Mouse (Mus musculus): Measurements from ENCODE around the gene Gm10153. TPM values are rescaled to one million over a fixed set of nuclear protein-coding genes. Genes with fewer than 3 reads are reported as not detected.
"Not testable (repeated sequence)": the region's sequence is repeated elsewhere in the genome, so short reads cannot be mapped to it uniquely, and the experiment has no call there.

The Gm10153 gene
- polyA plus RNA-seq (2014; fragmentation: Nextera tagmentation; extraction: Ambion mirVana): not detected in 2 replicates

GRCm38 (mm10) chr7:142190289-142190688 is at the start of gene Gm10153:
Gene Gm10153 (minus strand): TSS chr7:142190389.
- ATAC-seq (ENCODE audit: insufficient read depth) (no peak), DNase-seq (no peak)
- Histone ChIP-seq H3K4me3 (ENCODE audit: low read depth, low read length) (no peak within 1 kb of the TSS), H3K9me3 (ENCODE audit: low read depth, low read length) (no peaks in the 10 kb centered on the region), H3K27ac (ENCODE audit: low read depth) (no peak within 1 kb of the TSS), H3K4me1 (ENCODE audit: insufficient read depth) (no peaks in the 10 kb centered on the region), H3K36me3 (ENCODE audit: insufficient read depth) (no peaks in the 10 kb centered on the region), H3K27me3 (ENCODE audit: insufficient read depth, low read length) (no peaks in the 10 kb centered on the region), H3K9ac (no peak within 1 kb of the TSS), H3K4me2 (no peak within 1 kb of the TSS)
- TF ChIP-seq CTCF (IDR thresholded peaks at IDR 0.05; ENCODE audit: low read depth): no peak
- WGBS: 39% methylated on average over 2 of the region's 2 CpGs

GRCm38 (mm10) chr7:142231540-142231939 is 41.4 kb upstream of the Gm10153 start:
- H3K27me3 ChIP-seq (ENCODE audit: insufficient read depth, low read length): no peaks in the 10 kb centered on the region
- 7% methylated on average over 1 of the region's 1 CpGs for WGBS
- no peak overlapping the region for H3K27ac ChIP-seq (ENCODE audit: low read depth)

GRCm38 (mm10) chr7:142229871-142230270 is 39.7 kb upstream of the Gm10153 start, which contains the start of gene Krtap5-5:
Gene Krtap5-5 (minus strand): TSS chr7:142229971.
- H3K36me3 ChIP-seq (ENCODE audit: insufficient read depth); H3K27me3 ChIP-seq (ENCODE audit: insufficient read depth, low read length); H3K4me3 ChIP-seq (ENCODE audit: low read depth, low read length); DNase-seq; H3K9me3 ChIP-seq (ENCODE audit: low read depth, low read length); H3K27ac ChIP-seq (ENCODE audit: low read depth); ATAC-seq (ENCODE audit: insufficient read depth); H3K4me2 ChIP-seq; H3K9ac ChIP-seq; H3K4me1 ChIP-seq (ENCODE audit: insufficient read depth): not testable (repeated sequence)
- 58% methylated on average over 3 of the region's 3 CpGs for WGBS

More at GRCm38 (mm10) chr7:142231540-142231939, 41.4 kb upstream of the Gm10153 start:
- H3K36me3 ChIP-seq (ENCODE audit: insufficient read depth): no peaks in the 10 kb centered on the region
- no peak overlapping the region for H3K4me3 ChIP-seq (ENCODE audit: low read depth, low read length)
- H3K4me1 ChIP-seq (ENCODE audit: insufficient read depth): no peaks in the 10 kb centered on the region
- no peak for TF ChIP-seq CTCF (IDR thresholded peaks at IDR 0.05; ENCODE audit: low read depth)
- H3K4me2 ChIP-seq: no peak overlapping the region
- H3K9me3 ChIP-seq (ENCODE audit: low read depth, low read length): no peaks in the 10 kb centered on the region
- DNase-seq (no peak), ATAC-seq (ENCODE audit: insufficient read depth) (no peak)
- no peak overlapping the region for H3K9ac ChIP-seq

- Histone ChIP-seq H3K4me2 (no peak overlapping the region), H3K4me3 (ENCODE audit: low read depth, low read length) (no peak overlapping the region), H3K36me3 (ENCODE audit: insufficient read depth) (no peaks in the 10 kb centered on the region), H3K27ac (ENCODE audit: low read depth) (no peak overlapping the region), H3K4me1 (ENCODE audit: insufficient read depth) (no peaks in the 10 kb centered on the region), H3K9me3 (ENCODE audit: low read depth, low read length) (no peaks in the 10 kb centered on the region), H3K27me3 (ENCODE audit: insufficient read depth, low read length) (no peaks in the 10 kb centered on the region), H3K9ac (no peak overlapping the region)
- TF ChIP-seq CTCF (IDR thresholded peaks at IDR 0.05; ENCODE audit: low read depth): no peak
- WGBS: 25% methylated on average over 2 of the region's 2 CpGs
- DNase-seq: peak; percentile 62
- peak; percentile 80; the same call in 1 of the 2 replicates for ATAC-seq (ENCODE audit: insufficient read depth)
Observed at GRCm38 (mm10) chr7:142224518-142224917, 34.3 kb upstream of the Gm10153 start.

DNA sequence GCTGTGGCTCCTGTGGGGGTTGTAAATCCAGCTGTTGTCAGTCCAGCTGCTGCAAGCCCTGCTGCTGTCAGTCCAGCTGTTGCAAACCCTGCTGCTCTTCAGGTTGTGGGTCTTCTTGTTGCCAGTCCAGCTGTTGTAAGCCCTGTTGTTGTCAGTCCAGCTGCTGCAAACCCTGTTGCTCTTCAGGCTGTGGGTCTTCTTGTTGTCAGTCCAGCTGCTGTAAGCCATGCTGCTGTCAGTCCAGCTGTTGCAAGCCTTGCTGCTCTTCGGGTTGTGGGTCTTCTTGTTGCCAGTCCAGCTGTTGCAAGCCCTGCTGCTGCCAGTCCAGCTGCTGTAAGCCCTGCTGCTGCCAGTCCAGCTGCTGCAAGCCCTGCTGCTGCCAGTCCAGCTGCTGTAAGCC is 21.9 kb upstream of the Gm10153 start:
- 44% methylated on average over 1 of the region's 1 CpGs for WGBS
- H3K36me3 ChIP-seq (ENCODE audit: insufficient read depth): not testable (repeated sequence)

GRCm38 (mm10) chr7:142211559-142211958 is 21.4 kb upstream of the Gm10153 start, which contains the start of gene Gm7579:
Gene Gm7579 (plus strand): TSS chr7:142211859.
- no peaks in the 10 kb centered on the region for H3K4me1 ChIP-seq (ENCODE audit: insufficient read depth)
- no peak within 1 kb of the TSS for H3K27ac ChIP-seq (ENCODE audit: low read depth)
- H3K9me3 ChIP-seq (ENCODE audit: low read depth, low read length): no peaks in the 10 kb centered on the region
- TF ChIP-seq CTCF (IDR thresholded peaks at IDR 0.05; ENCODE audit: low read depth): no peak
- H3K4me3 ChIP-seq (ENCODE audit: low read depth, low read length): no peak within 1 kb of the TSS
- 54% methylated on average over 1 of the region's 1 CpGs for WGBS
- no peaks in the 10 kb centered on the region for H3K27me3 ChIP-seq (ENCODE audit: insufficient read depth, low read length)
- ATAC-seq (ENCODE audit: insufficient read depth) (no peak), DNase-seq (no peak)
- no peaks in the 10 kb centered on the region for H3K36me3 ChIP-seq (ENCODE audit: insufficient read depth)
- no peak within 1 kb of the TSS for H3K4me2 ChIP-seq
- H3K9ac ChIP-seq: no peak within 1 kb of the TSS

More for the DNA sequence above, 21.9 kb upstream of the Gm10153 start:
- H3K9me3 ChIP-seq (ENCODE audit: low read depth, low read length); H3K4me1 ChIP-seq (ENCODE audit: insufficient read depth); H3K9ac ChIP-seq; H3K27ac ChIP-seq (ENCODE audit: low read depth); DNase-seq; H3K4me3 ChIP-seq (ENCODE audit: low read depth, low read length); H3K27me3 ChIP-seq (ENCODE audit: insufficient read depth, low read length); H3K4me2 ChIP-seq; ATAC-seq (ENCODE audit: insufficient read depth): not testable (repeated sequence)

GRCm38 (mm10) chr7:142206891-142207290 is 16.7 kb upstream of the Gm10153 start:
- H3K27ac ChIP-seq (ENCODE audit: low read depth); H3K9me3 ChIP-seq (ENCODE audit: low read depth, low read length); H3K27me3 ChIP-seq (ENCODE audit: insufficient read depth, low read length); H3K9ac ChIP-seq; H3K4me1 ChIP-seq (ENCODE audit: insufficient read depth); ATAC-seq (ENCODE audit: insufficient read depth); H3K4me2 ChIP-seq; H3K36me3 ChIP-seq (ENCODE audit: insufficient read depth); H3K4me3 ChIP-seq (ENCODE audit: low read depth, low read length); DNase-seq: not testable (repeated sequence)
- 75% methylated on average over 5 of the region's 5 CpGs for WGBS

- no peak for DNase-seq
- H3K27me3 ChIP-seq (ENCODE audit: insufficient read depth, low read length): no peaks in the 10 kb centered on the region
- H3K4me2 ChIP-seq: no peak overlapping the region
- no peaks in the 10 kb centered on the region for H3K4me1 ChIP-seq (ENCODE audit: insufficient read depth)
- no peaks in the 10 kb centered on the region for H3K36me3 ChIP-seq (ENCODE audit: insufficient read depth)
- no peaks in the 10 kb centered on the region for H3K9me3 ChIP-seq (ENCODE audit: low read depth, low read length)
- no peak overlapping the region for H3K27ac ChIP-seq (ENCODE audit: low read depth)
- no peak overlapping the region for H3K4me3 ChIP-seq (ENCODE audit: low read depth, low read length)
- no peak for TF ChIP-seq CTCF (IDR thresholded peaks at IDR 0.05; ENCODE audit: low read depth)
- no peak overlapping the region for H3K9ac ChIP-seq
- ATAC-seq (ENCODE audit: insufficient read depth): no peak
Observed at GRCm38 (mm10) chr7:142205488-142205887, 15.3 kb upstream of the Gm10153 start.

All from lung, embryonic 14.5 days (tissue).